Mouse (Mus musculus) ES-E14 (cell line): ENCODE measurements around the gene Smpd3.

Source experiments
- MAFK ChIP-seq: IDR thresholded peaks from 2 replicates; pipeline ENCODE4 v1.6.1; 2014; ENCODE audit warnings: mild to moderate bottlenecking, low read depth, low read length, inconsistent platforms; ENCODE audit not compliant: insufficient read depth
- ZC3H11A ChIP-seq: IDR thresholded peaks from 2 replicates; pipeline ENCODE4 v1.6.1; 2012; ENCODE audit warnings: low read depth, mild to moderate bottlenecking, inconsistent platforms, low read length, borderline replicate concordance

DNA sequence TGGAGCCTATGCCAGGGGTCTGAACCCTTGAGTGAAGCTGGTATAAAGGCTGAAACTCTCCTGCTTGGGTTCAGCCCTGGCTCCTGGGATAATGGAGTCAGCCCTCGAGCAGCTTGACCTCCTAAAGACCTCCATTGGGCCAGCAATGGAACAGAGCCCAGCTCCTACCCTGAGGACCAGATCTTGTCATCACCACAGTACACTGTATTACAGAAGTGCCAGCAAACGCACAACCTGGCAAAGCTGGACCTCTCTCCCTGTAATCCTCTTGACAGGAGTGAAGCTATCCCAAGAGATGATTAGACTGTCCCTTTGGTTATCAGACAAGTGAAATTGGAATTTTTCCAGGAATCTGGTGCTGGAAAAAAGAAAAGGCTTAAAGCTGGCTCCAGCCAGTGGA is 13.3 kb upstream of the Smpd3 start:
- TF ChIP-seq MAFK: no peak
- no peak for TF ChIP-seq ZC3H11A
